10 mouse cellular contexts compared by ENCODE assay signal in the genomic region with DNA sequence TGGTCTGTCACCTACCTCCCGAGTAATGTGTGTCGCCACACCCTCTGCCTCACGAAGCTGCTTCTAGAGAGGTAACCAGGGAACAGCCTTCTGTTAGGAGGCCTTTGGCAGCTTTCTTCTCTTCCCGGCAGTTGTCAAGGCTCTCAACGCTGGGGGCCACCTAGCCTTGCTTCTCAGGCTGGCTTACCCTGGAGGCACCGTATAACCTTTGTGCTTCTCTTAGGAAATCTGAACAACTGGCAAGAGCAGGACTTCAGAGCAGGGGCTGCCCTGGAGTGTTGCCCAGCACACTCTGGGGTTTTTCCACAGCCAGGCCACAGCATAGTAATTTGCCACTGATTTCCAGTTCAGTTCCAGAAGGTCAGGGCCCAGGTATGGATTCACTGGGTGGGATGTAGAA. TPM values are rescaled to one million over a fixed set of nuclear protein-coding genes. Genes with fewer than 3 reads are reported as not detected.
DNase-seq lines count a peak whose midpoint lies in the region; ATAC-seq and TF ChIP-seq lines count a peak whose summit lies in the region.
"Had no signal": no experiment of that assay in that cellular context is flagged by ENCODE, and none has a peak within 500 bp of the region (broad histone marks: within the 10 kb centered on the region; RNA-seq: fewer than 3 reads in every experiment).

No protein-coding gene starts in this region.

- intact Hi-C loops in heart, postnatal 36 days (cut with DNase I) = no loop called here

- 68% methylated on average over 6 of the region's 6 CpGs for WGBS in hindbrain, embryonic 16.5 days
- WGBS in hindbrain, embryonic 12.5 days = 79% methylated on average over 6 of the region's 6 CpGs
- WGBS in thymus, adult 2 months = 73% methylated on average over 6 of the region's 6 CpGs
- WGBS in intestine, embryonic 16.5 days = 64% methylated on average over 6 of the region's 6 CpGs
- WGBS in small intestine, adult 2 months = 25% methylated on average over 6 of the region's 6 CpGs

- no peak for ATAC-seq in hindbrain, embryonic 16.5 days
- ATAC-seq in hindbrain, embryonic 12.5 days (ENCODE audit: low FRiP score) = no peak
- peak; percentile 62 for ATAC-seq in intestine, embryonic 16.5 days

- no peak for TF ChIP-seq POLR2A in thymus, adult 2 months (IDR thresholded peaks at IDR 0.05; ENCODE audit: control insufficient read depth, extremely low read depth, insufficient read depth, low read length, poor library complexity)
- TF ChIP-seq POLR2A in small intestine, adult 2 months (IDR thresholded peaks at IDR 0.05; ENCODE audit: low read depth, low read length) = no peak

- no peak for TF ChIP-seq CTCF in thymus, adult 2 months (IDR thresholded peaks at IDR 0.05; ENCODE audit: borderline replicate concordance, control insufficient read depth, extremely low read depth, insufficient read depth, low read length, poor library complexity)
- TF ChIP-seq CTCF in small intestine, adult 2 months (IDR thresholded peaks at IDR 0.05; ENCODE audit: extremely low read depth, insufficient read length, insufficient replicate concordance, low read depth, low read length) = no peak

- H3K4me2 ChIP-seq in hindbrain, embryonic 16.5 days (ENCODE audit: low read length) = no peak overlapping the region
- H3K4me2 ChIP-seq in hindbrain, embryonic 12.5 days (replicated peaks) = no peak overlapping the region
- H3K4me2 ChIP-seq in intestine, embryonic 16.5 days (ENCODE audit: low read depth, low read length) = no peak overlapping the region
- H3K4me2 ChIP-seq: forebrain, embryonic 12.5 days had no signal

- H3K27ac ChIP-seq in hindbrain, embryonic 16.5 days (ENCODE audit: low read depth, low read length) = 0 out of 2 replicates have a peak overlapping the region, but pooled peaks have one; percentile 26
- H3K27ac ChIP-seq in hindbrain, embryonic 12.5 days = no peak overlapping the region
- peak overlapping the region; percentile 88; the same call in 1 of the 2 replicates for H3K27ac ChIP-seq in thymus, adult 2 months (ENCODE audit: control insufficient read depth, insufficient read depth, low read length)
- peak overlapping the region; percentile 76 for H3K27ac ChIP-seq in intestine, embryonic 16.5 days (ENCODE audit: low read length)
- peak overlapping the region; percentile 22; the same call in 1 of the 2 replicates for H3K27ac ChIP-seq in small intestine, adult 2 months (ENCODE audit: insufficient read depth, low read depth, low read length)
- H3K27ac ChIP-seq: forebrain, embryonic 12.5 days had no signal

- H3K27me3 ChIP-seq in hindbrain, embryonic 16.5 days (replicated peaks; ENCODE audit: control insufficient read depth, insufficient read depth, low read length) = no peaks in the 10 kb centered on the region
- H3K27me3 ChIP-seq in hindbrain, embryonic 12.5 days = no peaks in the 10 kb centered on the region
- H3K27me3 ChIP-seq in thymus, adult 2 months (ENCODE audit: control insufficient read depth, insufficient read depth, low read length) = no peaks in the 10 kb centered on the region
- H3K27me3 ChIP-seq in intestine, embryonic 16.5 days (replicated peaks; ENCODE audit: control insufficient read depth, insufficient read depth, low read length) = no peaks in the 10 kb centered on the region
- no peaks in the 10 kb centered on the region for H3K27me3 ChIP-seq in small intestine, adult 2 months (ENCODE audit: control insufficient read depth, insufficient read depth, low read length)
- H3K27me3 ChIP-seq: forebrain, embryonic 12.5 days had no signal

- no peaks in the 10 kb centered on the region for H3K4me1 ChIP-seq in hindbrain, embryonic 16.5 days (ENCODE audit: control insufficient read depth, insufficient read depth, low read depth, low read length)
- H3K4me1 ChIP-seq in hindbrain, embryonic 12.5 days = no peaks in the 10 kb centered on the region
- peaks cover 43% of the 10 kb centered on the region for H3K4me1 ChIP-seq in thymus, adult 2 months (replicated peaks; ENCODE audit: control insufficient read depth, insufficient read depth, low read length)
- H3K4me1 ChIP-seq in intestine, embryonic 16.5 days (ENCODE audit: control insufficient read depth, insufficient read depth, low read length) = peaks cover 7% of the 10 kb centered on the region; the same call in 1 of the 2 replicates
- peaks cover 11% of the 10 kb centered on the region for H3K4me1 ChIP-seq in small intestine, adult 2 months (ENCODE audit: control insufficient read depth, insufficient read depth, insufficient read length, low read length)
- H3K4me1 ChIP-seq: forebrain, embryonic 12.5 days had no signal

- no peaks in the 10 kb centered on the region for H3K36me3 ChIP-seq in hindbrain, embryonic 16.5 days (ENCODE audit: control insufficient read depth, insufficient read depth, low read length)
- H3K36me3 ChIP-seq in hindbrain, embryonic 12.5 days = 0 out of 2 replicates have a peak, but pooled peaks cover 2% of the 10 kb centered on the region
- peaks cover 39% of the 10 kb centered on the region for H3K36me3 ChIP-seq in thymus, adult 2 months (ENCODE audit: control insufficient read depth, insufficient read depth, low read length)
- H3K36me3 ChIP-seq in intestine, embryonic 16.5 days (ENCODE audit: control insufficient read depth, insufficient read depth, low read length) = no peaks in the 10 kb centered on the region; the same call in 1 of the 2 replicates
- H3K36me3 ChIP-seq in small intestine, adult 2 months (ENCODE audit: control insufficient read depth, insufficient read depth, low read length) = peaks cover 1% of the 10 kb centered on the region; the same call in 1 of the 2 replicates
- H3K36me3 ChIP-seq: forebrain, embryonic 12.5 days had no signal

- no peak for DNase-seq in thymus, adult 2 months
- DNase-seq in thymus, postnatal 0 days (ENCODE audit: low spot score) = no peak
- no peak for DNase-seq in cerebellum, adult 9-11 months
- no peak for DNase-seq in heart, postnatal 36 days
- DNase-seq: cerebellum, adult 11 months had no signal

- H3K9me3 ChIP-seq in hindbrain, embryonic 16.5 days (ENCODE audit: control insufficient read depth, low read length) = no peaks in the 10 kb centered on the region
- H3K9me3 ChIP-seq in hindbrain, embryonic 12.5 days (replicated peaks) = no peaks in the 10 kb centered on the region
- no peaks in the 10 kb centered on the region for H3K9me3 ChIP-seq in intestine, embryonic 16.5 days (ENCODE audit: control insufficient read depth, low read length)
- H3K9me3 ChIP-seq: forebrain, embryonic 12.5 days had no signal

- H3K9ac ChIP-seq in hindbrain, embryonic 16.5 days (ENCODE audit: low read depth, low read length) = no peak overlapping the region
- H3K9ac ChIP-seq in hindbrain, embryonic 12.5 days = no peak overlapping the region
- no peak overlapping the region for H3K9ac ChIP-seq in intestine, embryonic 16.5 days (ENCODE audit: low read depth, low read length)
- H3K9ac ChIP-seq: forebrain, embryonic 12.5 days had no signal

- no peak overlapping the region for H3K4me3 ChIP-seq in hindbrain, embryonic 16.5 days (ENCODE audit: low read length)
- H3K4me3 ChIP-seq in hindbrain, embryonic 12.5 days = no peak overlapping the region
- H3K4me3 ChIP-seq in thymus, adult 2 months (ENCODE audit: control insufficient read depth, insufficient read depth, low read length) = no peak overlapping the region
- no peak overlapping the region for H3K4me3 ChIP-seq in intestine, embryonic 16.5 days (ENCODE audit: low read length)
- H3K4me3 ChIP-seq in small intestine, adult 2 months (ENCODE audit: low read depth, low read length) = no peak overlapping the region
- H3K4me3 ChIP-seq: forebrain, embryonic 12.5 days had no signal

RNA-seq across cellular contexts. Expression of a gene that starts 13.5 kb away (rescaled TPM):
- 3.0 and 3.1 TPM in 2 replicates for polyA plus RNA-seq in hindbrain, embryonic 16.5 days (2015; fragmentation: Nextera tagmentation; extraction: Ambion mirVana)
- polyA plus RNA-seq in hindbrain, embryonic 12.5 days (2016; fragmentation: Nextera tagmentation; extraction: Ambion mirVana) = 11.7 and 11.9 TPM in 2 replicates
- polyA plus RNA-seq in thymus, adult 2 months (2012; rRNA removed) = 204 and 224 TPM in 2 replicates
- 24.2 and 27.3 TPM in 2 replicates for polyA plus RNA-seq in thymus, postnatal 0 days (2015; fragmentation: Nextera tagmentation; extraction: Ambion mirVana)
- 8.3 and 8.8 TPM in 2 replicates for polyA plus RNA-seq in intestine, embryonic 16.5 days (2015; fragmentation: Nextera tagmentation; extraction: Ambion mirVana)
- 9.6 and 15.6 TPM in 2 replicates for polyA plus RNA-seq in small intestine, adult 2 months (2012; rRNA removed)
- total RNA-seq in heart, postnatal 36 days (2021) = 10 to 100 TPM in 1 of 2 experiments, 1 to 10 TPM in 1; 7.0 to 10.3 TPM

RNA-seq across cellular contexts. Expression of a gene that starts 34.2 kb away (rescaled TPM):
- 142 and 147 TPM in 2 replicates for polyA plus RNA-seq in hindbrain, embryonic 16.5 days (2015; fragmentation: Nextera tagmentation; extraction: Ambion mirVana)
- 124 and 128 TPM in 2 replicates for polyA plus RNA-seq in hindbrain, embryonic 12.5 days (2016; fragmentation: Nextera tagmentation; extraction: Ambion mirVana)
- 89.3 and 107 TPM in 2 replicates for polyA plus RNA-seq in thymus, adult 2 months (2012; rRNA removed)
- polyA plus RNA-seq in thymus, postnatal 0 days (2015; fragmentation: Nextera tagmentation; extraction: Ambion mirVana) = 93.1 and 95.3 TPM in 2 replicates
- polyA plus RNA-seq in intestine, embryonic 16.5 days (2015; fragmentation: Nextera tagmentation; extraction: Ambion mirVana) = 116 and 117 TPM in 2 replicates
- polyA plus RNA-seq in small intestine, adult 2 months (2012; rRNA removed) = 81.9 and 151 TPM in 2 replicates
- total RNA-seq in heart, postnatal 36 days (2021) = 10 to 100 TPM; 35.7 to 37.6 TPM

RNA-seq across cellular contexts. Expression of a gene that starts 40.2 kb away (rescaled TPM):
- 61.5 and 67.2 TPM in 2 replicates for polyA plus RNA-seq in hindbrain, embryonic 16.5 days (2015; fragmentation: Nextera tagmentation; extraction: Ambion mirVana)
- polyA plus RNA-seq in hindbrain, embryonic 12.5 days (2016; fragmentation: Nextera tagmentation; extraction: Ambion mirVana) = 71.8 and 73.6 TPM in 2 replicates
- 55.5 and 64.8 TPM in 2 replicates for polyA plus RNA-seq in thymus, adult 2 months (2012; rRNA removed)
- polyA plus RNA-seq in thymus, postnatal 0 days (2015; fragmentation: Nextera tagmentation; extraction: Ambion mirVana) = 56.8 and 57.9 TPM in 2 replicates
- polyA plus RNA-seq in intestine, embryonic 16.5 days (2015; fragmentation: Nextera tagmentation; extraction: Ambion mirVana) = 61.1 and 64.5 TPM in 2 replicates
- 9.6 and 19.4 TPM in 2 replicates for polyA plus RNA-seq in small intestine, adult 2 months (2012; rRNA removed)
- 10 to 100 TPM; 27.5 to 32.3 TPM for total RNA-seq in heart, postnatal 36 days (2021)
